Mouse (Mus musculus) ES-CJ7 (cell line): Measurements from ENCODE around the gene Ehd1.
A peak's percentile ranks its signal among the peaks of the same experiment; 100 is the strongest.
"Not testable (repeated sequence)": the region's sequence is repeated elsewhere in the genome, so short reads cannot be mapped to it uniquely, and the experiment has no call there.

Experiments
- DNase-seq: peaks from one replicate; pipeline ENCODE4 v3.0.0; 2011; ENCODE audit warnings: low read depth, low spot score

Gene Ehd1

DNA sequence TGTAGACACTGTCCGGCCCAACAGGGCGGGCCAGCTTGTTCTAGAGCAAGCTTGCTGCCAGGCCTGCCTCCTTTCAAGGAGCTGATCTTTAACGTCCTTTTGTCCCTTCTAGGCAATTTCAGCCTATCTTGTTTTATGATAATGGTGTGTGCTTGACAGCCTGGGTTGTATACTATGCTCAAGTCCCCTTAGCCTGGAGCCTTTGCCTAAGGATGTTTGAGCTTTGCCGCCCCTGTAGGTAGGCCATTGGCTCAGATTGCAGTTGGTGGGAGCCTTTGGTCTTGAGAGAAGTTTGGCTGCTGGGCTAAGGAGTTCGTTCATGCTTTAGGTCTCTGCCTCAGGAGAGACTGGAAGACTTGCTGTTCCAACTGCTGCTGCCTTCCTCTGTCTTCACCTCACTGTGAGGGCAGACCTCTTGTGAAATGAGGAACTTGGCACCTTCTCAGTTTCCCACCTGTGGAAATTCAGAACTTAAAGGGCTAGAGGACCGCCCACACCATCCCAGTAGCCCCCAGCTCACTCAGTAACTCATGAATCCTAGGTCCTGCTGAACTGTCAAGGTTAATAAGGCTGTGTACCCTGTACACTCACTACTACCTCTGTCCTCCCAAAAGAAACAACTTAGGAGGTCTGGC, 2.0 kb downstream of the Ehd1 start:
- no peak for DNase-seq

DNA sequence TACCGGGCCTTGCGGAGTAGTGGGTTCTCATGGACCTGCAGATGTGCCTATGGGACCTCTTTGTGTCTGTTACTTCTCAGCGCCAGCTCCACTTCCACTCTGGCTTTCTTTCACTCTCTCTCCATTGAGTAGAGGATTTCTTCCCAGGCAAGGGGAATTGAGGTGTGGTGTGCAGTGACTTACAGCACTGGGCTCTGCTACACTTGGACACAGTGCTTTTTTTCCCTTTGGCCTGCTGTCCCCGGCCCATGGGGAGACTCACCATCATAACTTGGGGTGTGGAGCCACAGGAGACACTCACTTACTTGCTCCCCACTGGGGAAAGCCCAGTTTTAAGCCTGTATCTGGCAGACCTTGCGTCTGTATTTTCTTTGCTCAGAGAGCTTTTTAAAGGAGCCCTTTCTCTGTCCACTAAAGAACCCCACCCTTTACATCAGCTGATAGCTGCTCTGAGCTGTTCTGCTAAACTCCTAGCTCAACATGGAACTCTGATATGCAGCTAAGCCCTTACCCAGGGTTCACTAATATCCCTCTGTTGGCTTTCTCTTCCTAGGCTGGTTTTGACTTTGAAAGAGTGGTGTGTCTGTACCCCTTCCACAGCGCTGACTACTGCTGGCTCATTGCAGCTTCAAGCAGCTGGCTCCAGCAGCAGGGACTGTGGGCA, 3.1 kb downstream of the Ehd1 start:
- DNase-seq, result no peak

DNA sequence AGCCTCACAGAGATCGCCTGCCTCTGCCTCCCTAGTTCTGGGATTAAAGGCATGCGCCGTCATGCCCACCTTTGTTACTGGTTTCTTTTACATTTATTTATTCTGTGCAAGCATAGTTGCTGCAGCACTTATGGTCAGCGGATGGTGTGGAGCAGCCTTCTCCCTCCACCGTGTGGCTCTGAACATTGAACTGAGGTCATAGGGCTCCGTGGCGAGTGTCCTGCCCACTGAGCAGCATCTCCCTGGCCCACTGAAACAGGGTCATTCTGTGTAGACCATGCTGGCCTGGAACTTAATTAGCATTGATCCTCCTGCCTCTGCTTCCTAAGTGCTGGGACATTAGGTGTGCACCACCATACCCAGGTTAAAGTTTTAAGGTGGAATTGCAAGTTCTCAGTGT, 4.0 kb downstream of the Ehd1 start:
- no peak for DNase-seq

DNA sequence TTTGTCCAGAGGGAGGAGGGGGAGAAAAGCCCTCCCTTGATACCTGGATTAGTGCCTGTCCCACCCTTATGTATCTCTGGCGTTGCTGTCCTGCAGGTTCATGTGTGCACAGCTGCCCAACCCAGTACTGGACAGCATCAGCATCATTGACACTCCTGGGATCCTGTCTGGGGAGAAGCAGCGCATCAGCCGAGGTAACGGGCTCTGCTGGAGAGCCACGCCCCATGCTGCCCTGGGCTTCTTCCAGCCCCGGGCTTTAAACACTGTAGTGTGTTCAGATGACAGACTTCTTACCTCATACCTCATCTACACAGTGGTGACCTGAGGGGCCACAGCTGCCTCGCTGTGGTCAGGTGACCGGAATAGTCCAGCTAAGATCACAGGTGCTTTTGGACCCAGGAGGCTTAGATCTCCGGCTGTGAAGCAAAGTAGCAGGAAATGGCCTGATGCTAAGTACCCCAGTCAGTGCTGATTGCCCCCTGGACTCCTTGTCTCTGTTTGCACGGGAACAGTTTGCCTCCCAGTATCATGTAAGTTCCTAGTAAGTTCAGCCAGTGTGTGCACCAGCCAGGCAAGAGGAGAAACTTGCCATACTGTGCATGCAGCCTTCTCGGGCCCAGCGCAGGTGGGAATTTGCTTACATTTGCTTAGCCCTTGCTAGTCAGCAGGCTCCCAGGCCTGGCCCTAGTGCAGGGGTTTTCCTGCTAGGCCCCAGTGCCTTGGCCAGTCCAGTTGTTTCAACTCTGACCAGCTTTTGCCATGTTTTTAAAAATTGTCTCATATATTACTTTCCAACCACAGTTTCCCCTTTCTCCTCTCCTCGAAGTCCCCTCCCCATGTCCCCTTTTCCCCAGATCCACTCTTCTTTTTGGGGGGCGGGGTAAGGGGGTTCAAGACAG, 4.8 kb downstream of the Ehd1 start:
- DNase-seq, result no peak

DNA sequence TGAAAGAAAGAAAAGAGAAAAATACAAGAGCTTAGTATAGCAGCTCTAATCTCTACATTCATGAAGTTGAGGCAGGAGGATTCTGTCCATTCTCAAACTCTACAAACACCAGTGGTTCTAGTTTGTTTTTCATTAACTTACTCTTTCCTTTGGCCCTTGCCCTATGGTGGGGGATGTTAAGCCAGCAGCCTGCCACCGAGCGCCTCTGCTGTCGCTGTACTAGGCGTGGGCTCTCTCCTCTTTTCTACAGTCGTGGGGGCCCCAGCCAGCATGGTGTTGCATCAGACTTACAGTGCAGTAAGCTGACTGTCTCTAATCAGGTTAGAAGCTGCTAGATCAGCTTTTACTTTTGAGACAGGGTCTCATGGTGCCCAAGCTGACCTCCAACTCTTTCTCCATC, 6.5 kb downstream of the Ehd1 start:
- no peak for DNase-seq

DNA sequence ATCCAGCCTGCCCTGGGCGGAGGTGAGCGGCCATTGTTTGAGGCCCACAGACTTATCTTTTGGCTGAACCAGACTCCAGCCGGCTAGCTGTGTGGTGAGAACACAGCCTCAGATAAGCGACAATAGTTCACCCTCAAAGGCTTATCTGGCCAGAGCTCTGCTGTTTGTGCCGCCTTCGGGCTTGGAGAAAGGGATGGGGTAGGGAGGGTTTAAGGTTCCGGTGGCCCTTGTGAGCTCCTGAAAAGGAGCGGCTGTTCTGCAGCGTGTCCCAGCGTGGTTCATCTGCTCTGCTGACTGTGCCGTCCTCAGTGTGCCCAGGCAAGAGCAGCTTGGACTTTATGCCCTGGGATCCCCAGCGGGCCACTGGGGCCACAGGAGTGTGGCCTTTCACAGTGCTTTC, 8.0 kb downstream of the Ehd1 start:
- DNase-seq, result no peak

DNA sequence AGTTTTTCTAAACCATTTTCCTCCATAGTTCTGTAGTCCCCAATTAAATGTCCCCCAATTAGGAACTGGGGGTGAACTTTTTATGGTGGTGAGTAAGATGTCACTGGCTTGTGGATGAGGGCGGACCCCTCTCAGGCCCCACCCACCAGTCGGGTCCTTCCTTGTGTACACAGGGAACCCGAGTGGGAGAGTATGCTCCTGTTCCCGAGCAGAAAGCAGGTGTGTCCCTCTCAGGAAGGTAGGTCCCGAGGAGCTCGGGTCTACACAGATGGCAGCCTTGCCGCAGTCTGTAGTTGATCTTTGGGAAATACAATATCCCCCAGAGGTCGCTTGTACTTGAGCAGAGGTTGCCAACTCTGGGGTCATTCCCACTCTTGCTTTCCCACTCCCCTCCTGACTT, 8.7 kb downstream of the Ehd1 start:
- no peak for DNase-seq

DNA sequence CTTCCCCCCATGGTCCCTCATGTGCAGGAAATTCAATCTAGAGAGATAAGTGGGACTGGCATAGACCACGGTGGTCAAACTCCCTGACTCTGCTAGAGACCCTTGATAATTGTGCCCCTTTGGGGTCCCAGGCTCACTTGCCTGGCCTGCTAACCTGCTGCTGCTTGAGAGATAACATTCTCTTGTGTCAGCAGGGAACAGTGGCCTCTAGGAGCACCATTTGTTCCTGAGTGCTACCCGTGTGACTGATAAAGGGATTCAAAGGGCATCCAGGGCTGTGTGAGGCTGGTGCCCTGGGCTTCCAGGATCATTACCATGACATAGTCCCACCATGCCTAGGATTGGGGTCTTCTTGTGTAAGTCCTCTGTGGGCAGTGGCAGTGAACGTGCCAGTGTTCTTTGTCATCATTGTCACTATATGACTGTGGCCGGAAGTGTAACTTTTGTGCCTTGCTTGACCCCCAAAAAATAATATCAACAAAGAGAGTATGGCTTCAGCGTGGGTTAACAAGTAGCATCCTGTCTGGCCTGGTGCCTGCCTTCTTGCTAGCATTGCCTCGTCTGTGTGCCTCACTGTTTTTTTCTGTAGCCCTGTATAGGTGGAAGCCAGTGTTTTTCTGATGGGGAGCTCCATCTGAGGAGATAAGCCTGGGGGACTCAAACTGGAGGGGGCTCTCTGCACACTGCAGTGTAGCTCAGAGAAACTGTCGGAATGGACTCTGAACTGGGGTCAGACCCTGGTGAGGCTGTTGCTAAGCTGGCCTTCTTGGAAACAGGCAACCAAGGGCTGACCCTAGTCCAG, 9.3 kb downstream of the Ehd1 start:
- DNase-seq, result no peak

DNA sequence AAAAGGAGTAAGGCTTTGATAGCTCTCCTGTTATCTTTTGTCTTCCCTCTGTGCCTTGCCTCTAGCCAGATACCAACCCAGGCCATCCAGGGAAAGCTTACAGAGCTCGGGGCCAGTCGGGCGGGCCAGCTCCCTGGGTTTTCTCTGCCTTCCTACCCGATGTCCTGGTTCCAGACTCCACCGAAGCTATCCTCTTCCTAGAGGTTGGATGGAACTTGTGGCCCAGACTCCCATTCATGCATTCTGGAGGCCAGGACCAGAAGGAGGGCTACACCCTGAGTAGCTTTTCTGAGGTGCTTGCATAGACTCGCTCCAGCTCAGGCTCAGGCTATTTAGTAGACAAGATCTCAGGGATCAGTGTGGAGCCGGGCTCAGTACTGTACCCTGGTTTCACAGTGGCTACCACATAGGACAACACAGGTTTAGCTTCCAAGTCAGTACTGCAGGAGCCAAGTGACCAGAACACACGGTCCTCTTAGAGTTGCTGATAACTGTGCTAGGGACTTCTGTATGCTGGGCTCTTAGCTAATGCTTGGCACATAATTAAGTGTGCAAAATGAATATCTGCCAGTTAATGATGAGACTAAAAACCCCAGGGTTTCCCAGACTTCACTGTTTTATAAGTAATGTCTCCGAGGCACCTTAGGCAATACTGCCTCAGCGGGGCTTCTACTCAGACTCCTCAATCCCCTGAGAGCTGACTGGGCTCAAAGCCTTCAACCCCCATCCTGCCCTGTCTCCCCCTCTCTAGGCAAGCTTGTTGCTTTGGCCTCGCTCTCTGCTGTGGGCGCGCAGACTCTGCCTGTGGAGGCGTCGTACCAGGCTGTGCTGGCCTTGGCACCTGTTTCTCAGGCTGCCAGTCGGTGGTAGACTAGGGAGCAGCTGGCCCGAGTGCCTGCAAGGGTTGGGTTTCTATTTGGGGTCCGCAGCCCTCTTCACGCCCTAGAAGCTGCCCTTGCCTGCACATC, 10.2 kb downstream of the Ehd1 start:
- DNase-seq, result no peak

DNA sequence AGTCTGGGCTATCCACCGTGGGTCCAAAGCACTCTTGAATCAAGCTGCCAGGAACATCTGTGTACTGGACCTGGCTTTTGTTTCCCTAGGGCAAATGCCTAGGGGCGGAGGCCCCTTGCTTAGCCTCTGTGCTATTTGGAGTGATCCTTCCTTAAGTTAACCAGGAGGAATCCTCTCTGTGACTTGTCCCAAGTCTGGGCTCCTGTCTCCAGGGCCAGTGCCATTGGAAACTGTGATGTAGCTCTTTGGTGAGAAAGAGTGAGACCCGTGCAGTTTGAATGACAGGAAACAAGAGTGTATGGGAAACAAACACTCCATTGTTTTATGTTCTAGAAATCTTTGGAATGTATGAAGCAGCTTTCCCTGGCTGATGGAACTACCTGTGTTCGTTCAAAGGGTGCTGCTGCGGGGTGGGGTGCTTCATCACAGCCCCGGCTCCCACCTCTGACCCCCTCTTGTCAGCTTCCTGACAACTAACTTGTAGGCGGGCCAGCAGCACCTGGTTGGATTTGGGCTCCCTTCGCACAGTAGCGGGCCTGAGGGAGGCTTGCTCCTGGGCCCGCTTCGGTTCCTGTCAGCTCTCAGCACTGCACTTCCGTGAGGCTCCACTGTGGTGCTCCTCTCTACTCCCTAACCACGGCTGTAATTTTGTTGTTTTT, 11.8 kb downstream of the Ehd1 start:
- no peak for DNase-seq

DNA sequence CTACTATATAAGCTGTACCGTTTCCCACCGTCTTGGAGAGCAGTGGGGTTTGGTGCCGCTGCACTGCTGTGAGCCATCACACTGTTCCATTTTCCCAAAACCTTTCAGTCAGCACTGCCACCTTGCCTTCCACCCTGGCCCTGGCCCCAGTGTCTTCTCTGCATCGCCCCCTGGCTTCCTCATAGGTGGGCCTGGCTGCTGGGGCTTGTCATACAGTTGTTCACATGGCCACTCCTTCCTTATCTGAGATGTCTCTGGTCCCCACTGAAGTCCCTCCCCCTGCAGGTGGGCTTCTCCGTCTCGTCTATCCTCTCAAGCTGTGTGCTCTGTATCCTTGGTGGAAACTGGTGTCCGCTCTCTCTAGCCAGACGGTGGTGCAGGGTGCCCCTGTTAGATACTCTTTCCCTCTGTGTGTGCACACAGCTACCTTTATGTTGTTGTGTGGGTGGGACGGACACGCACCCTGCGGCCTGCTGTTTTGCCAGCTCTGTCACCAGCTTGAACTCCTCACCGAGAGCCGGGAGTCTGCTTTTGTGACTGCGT, 13.2 kb downstream of the Ehd1 start:
- no peak for DNase-seq

DNA sequence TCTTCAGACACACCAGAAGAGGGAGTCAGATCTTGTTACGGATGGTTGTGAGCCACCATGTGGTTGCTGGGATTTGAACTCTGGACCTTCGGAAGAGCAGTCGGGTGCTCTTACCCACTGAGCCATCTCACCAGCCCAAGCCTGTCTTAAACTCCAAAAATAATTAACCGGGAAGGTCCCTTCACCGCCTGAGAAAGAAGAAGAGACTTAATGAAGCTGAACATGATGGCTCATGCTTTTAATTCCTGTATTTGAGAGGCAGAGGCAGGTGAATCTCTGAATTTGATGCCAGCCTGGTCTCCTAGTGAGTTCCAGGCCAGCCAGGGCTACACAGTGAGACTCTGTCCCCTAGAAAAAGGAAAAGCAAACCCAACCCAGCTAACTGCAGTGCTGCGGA, 14.2 kb downstream of the Ehd1 start:
- not testable (repeated sequence) for DNase-seq

DNA sequence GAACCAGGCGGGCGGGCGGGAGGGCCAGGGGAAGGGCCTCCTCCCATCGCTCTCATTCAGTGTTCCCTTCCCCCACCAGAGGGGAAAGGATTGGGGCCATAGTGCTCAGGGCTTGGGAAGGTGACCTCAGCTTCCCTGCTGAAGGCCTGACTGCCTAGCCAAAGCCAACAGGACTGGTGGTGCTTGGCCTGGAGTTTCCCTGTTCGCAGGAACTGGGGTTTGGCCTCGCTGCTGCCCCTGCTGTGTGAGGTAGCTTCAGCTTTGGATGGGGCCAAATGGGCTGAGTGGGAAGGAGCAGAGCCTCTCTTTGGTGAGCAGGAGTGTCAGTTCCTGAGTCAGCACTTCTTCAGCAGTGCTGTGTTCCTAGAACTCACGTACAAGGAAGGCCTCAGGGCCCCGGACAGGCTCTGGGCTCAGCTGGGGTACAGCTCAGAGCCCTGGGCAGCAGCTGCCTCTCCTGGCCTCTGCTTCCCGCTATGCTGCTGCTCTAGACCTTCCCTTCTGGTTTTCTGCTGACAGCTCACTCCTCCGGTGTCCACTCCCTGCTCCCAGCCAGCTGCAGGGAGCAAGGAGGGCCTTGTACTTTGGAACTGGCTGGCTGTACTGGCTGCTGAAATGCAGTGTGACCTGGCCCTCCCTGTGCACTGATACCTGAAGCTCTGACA, 14.7 kb downstream of the Ehd1 start:
- peak; percentile 58 for DNase-seq

DNA sequence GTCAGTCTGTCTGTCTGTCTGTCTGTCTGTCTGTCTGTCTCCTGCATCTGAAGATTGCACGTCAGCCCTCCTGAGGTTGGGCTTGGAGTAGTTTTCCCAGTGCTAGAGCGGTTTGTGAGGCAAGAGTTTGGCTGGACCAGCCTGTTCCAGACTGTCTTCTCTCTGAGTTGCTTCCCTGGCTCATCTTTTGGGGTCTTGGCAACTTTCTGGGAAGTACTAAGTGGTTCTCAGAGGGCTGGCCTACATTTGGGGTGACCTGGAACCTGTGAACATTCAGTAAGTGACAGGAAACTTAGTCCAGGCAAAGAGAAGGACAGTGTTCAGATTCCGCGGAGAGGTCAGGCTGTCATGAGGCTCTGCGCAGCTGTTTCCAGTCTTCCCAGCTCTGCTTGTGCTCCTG, 15.7 kb downstream of the Ehd1 start:
- DNase-seq, result no peak

DNA sequence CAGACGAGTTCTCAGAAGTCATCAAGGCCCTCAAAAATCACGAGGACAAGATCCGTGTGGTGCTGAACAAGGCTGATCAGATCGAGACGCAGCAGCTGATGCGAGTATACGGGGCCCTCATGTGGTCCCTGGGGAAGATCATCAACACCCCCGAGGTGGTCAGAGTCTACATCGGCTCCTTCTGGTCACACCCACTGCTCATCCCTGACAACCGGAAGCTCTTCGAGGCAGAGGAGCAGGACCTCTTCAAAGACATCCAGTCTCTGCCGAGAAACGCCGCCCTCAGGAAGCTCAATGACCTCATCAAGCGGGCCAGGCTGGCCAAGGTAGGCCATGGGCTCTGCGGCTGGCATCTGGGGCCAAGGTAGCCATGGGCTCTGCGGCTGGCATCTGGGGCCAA, 17.8 kb downstream of the Ehd1 start:
- no peak for DNase-seq

DNA sequence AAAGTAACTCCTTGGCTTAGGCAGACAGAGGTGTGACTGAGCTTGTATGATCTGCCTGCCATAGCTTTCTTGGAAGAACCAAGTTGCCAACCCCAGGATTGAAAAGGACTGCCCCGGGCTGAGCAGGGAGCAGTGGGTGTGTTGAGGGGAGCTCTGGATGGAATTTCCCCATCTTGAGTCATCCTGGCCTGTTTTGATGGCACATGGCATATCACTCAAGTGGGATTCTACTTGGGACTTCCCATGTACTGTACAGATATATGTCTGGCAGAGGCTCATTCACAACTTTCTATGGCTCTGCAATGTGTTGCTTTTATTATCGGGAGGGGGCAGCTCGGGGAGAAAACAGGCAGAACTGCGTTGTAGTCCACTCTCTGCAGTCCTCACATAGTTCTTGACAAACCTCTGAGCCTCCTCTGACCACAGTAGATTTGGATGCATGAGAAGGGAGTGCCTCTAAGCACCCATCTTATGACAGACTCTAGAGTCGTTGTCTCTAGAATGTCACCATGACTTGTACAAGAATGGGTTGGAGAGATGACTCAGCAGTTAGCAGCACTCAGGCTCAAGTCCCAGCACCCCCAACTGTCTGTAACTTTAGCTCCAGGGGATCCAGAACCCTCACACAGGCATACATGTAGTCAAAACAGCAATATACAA, 20.2 kb downstream of the Ehd1 start:
- DNase-seq, result no peak

DNA sequence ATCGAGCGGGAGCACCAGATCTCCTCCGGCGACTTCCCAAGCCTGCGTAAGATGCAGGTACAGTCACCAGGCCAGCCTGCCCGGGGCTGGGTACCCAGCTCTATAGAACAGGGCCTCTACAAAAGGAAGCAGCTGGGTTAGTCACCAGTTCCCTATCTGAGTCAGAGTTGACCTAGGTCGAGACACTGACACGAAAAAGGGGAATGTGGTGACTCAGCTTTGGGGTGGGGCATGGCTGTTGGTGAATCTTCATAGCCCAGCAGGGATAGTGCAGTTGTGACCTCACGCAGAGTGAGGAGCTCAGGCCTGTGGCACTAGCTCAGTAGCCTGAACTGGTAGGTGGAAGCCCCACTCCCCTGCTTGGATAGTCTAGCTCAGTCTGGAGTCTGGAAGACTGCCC, 21.1 kb downstream of the Ehd1 start:
- DNase-seq, result no peak

DNA sequence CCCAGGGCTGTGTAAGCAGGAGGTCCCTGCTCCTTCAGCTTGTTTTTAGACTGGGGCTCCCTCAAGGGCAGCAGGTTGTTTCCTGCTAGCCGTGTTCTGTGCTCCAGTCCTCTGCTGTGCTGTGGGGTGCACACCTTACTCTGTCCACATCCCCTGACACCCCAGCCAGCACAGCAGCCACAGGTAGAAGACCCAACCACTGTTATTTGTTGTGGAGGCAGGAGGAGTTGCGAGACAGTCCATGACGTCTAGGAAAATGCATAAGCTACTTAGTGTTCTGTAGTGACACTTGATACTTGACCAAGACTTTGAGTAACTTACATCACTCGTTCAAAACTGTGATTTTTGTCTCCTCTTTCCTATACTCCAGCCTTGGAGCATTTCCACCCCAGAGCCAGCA, 22.5 kb downstream of the Ehd1 start:
- DNase-seq, result no peak
